Mouse (Mus musculus) midbrain, embryonic 12.5 days (tissue): Measurements from ENCODE around the gene Rpl10a. TPM values are rescaled to one million over a fixed set of nuclear protein-coding genes. Genes with fewer than 3 reads are reported as not detected.
"Not testable (repeated sequence)": the region's sequence is repeated elsewhere in the genome, so short reads cannot be mapped to it uniquely, and the experiment has no call there.

Experiments
- ATAC-seq: fragments of 200-750 bp; cut with Nextera tagmentation; 2 replicates; pipeline ENCODE4 v1.8.0; 2017; ENCODE audit warnings: low read depth, moderate TSS enrichment, moderate library complexity; ENCODE audit not compliant: low FRiP score
- H3K27ac ChIP-seq: fragments of 300-500 bp; sonication (generic); replicated peaks from 2 replicates; pipeline ENCODE4 v1.5.1; 2016; ENCODE audit warnings: mild to moderate bottlenecking
- H3K27me3 ChIP-seq: fragments of 300-500 bp; sonication (generic); 2 replicates; pipeline ENCODE4 v1.6.1; 2016; ENCODE audit warnings: mild to moderate bottlenecking
- H3K36me3 ChIP-seq: fragments of 300-500 bp; sonication (generic); 2 replicates; pipeline ENCODE4 v1.6.1; 2016
- H3K4me1 ChIP-seq: fragments of 300-500 bp; sonication (generic); 2 replicates; pipeline ENCODE4 v1.6.1; 2016
- H3K4me2 ChIP-seq: fragments of 300-500 bp; sonication (generic); replicated peaks from 2 replicates; pipeline ENCODE4 v1.6.1; 2016; ENCODE audit warnings: mild to moderate bottlenecking, moderate library complexity
- H3K4me3 ChIP-seq: fragments of 300-500 bp; sonication (generic); 2 replicates; pipeline ENCODE4 v1.5.1; 2016; ENCODE audit warnings: mild to moderate bottlenecking
- H3K9ac ChIP-seq: fragments of 300-500 bp; sonication (generic); replicated peaks from 2 replicates; pipeline ENCODE4 v1.6.1; 2016; ENCODE audit warnings: mild to moderate bottlenecking, moderate library complexity
- H3K9me3 ChIP-seq: fragments of 300-500 bp; sonication (generic); 2 replicates; pipeline ENCODE4 v1.6.1; 2016; ENCODE audit warnings: mild to moderate bottlenecking
- WGBS: fragments of 180-500 bp; shearing (Covaris S2); methylation state at CpG from one replicate; pipeline ENCODE4 v1.1.7; 2016; 5-methylcytosine and 5-hydroxymethylcytosine counted together
- polyA plus RNA-seq: library from polyadenylated mRNA; unstranded; fragments of >200 nt; fragmentation: Nextera tagmentation; extraction: Ambion mirVana; gene quantifications from 2 replicates; pipeline ENCODE4 v1.2.1, GENCODE M21; 2016

Rpl10a gene
- polyA plus RNA-seq, 1 experiment from 2014 or later, result 329 TPM

DNA sequence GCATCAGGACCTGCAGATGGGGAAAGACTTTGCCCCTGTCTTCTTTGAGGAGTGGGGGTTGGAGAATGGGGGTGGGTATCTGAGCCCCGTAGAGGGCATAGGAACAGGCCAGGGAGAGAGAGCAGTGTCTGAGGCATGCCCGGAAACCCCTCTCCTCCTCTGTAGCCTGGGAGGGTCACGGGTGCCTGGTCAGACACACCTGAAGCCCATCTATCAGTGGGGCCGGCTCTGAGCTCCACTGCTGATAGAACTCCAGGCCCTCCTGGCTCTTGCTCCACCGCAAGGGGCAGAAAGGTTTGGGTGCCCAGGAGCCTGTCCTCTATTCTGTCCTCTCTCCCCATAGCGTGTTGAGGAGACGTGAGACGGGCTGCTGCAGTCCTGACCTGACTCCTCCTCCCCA is 2.5 kb upstream of the Rpl10a start:
- 91% methylated on average over 8 of the region's 8 CpGs for WGBS
- no peak for ATAC-seq

DNA sequence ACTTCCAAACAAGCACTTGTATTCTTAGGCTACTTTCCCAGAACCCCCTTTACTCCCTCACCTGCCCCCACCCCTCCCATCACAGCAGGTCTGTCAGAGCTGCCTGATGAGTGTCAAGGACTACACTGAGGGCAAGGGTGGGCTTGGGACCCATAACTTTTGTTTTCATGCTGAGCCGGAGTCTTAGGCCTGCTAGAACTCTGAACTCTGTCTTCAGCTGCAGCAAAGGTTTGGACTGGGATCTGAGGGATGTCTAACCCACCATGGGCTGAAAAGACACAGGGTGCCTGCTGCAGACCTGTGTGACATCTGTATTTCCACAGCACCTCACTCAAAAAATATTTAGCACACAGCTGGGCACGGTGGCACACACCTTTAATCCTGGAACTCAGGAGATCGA is 1.3 kb upstream of the Rpl10a start:
- Histone ChIP-seq H3K4me2 (no peak overlapping the region), H3K9ac (peak overlapping the region; percentile 51; the same call in 1 of the 2 replicates), H3K36me3 (peaks cover 33% of the 10 kb centered on the region), H3K27me3 (no peaks in the 10 kb centered on the region), H3K4me3 (no peak overlapping the region), H3K27ac (no peak overlapping the region), H3K9me3 (no peaks in the 10 kb centered on the region), H3K4me1 (peaks cover 22% of the 10 kb centered on the region)
- WGBS, result 85% methylated on average over 3 of the region's 3 CpGs
- ATAC-seq, result no peak

More for the DNA sequence above, 2.5 kb upstream of the Rpl10a start:
- Histone ChIP-seq H3K36me3 (peaks cover 29% of the 10 kb centered on the region), H3K27ac (no peak overlapping the region), H3K4me3 (no peak overlapping the region), H3K4me2 (no peak overlapping the region), H3K9me3 (no peaks in the 10 kb centered on the region), H3K27me3 (no peaks in the 10 kb centered on the region), H3K9ac (no peak overlapping the region), H3K4me1 (peaks cover 20% of the 10 kb centered on the region)

DNA sequence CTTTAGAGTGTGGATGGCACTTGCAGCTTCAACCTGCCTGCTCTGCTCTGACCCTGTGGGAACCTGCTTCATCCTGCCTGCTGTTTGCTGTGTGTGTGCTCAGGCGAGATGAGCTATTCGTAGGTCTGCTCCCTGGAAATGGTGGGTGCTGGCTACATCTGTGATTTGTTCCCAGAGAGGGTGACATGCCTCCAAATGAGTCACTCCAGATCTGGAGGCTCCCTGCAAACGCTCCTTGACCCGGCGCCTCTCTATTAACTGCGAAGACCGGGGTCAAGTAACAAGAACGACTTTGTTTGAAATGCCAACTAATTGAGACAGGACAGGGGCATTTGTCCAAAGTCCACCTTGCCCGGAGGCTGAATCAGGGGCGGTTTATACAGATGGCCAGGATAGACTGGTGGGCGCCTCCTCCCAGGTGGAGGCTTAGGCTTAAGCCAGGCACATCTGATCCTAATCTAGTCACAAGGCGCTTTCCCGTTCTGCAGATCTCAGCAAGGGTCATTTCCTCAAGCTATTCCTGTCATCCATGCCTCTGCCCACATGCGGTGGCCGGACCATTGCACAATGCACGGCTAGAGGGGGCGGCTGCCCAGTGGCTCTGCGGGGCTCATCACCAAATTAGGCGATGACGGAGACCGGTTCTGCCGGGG is 472 bp upstream of the Rpl10a start:
- ATAC-seq, result peak; percentile 71
- Histone ChIP-seq H3K4me1 (peaks cover 24% of the 10 kb centered on the region), H3K36me3 (peaks cover 27% of the 10 kb centered on the region), H3K4me3 (peak overlapping the region; percentile 62), H3K27ac (peak overlapping the region; percentile 92), H3K4me2 (peak overlapping the region; percentile 72), H3K9ac (peak overlapping the region; percentile 51), H3K9me3 (no peaks in the 10 kb centered on the region), H3K27me3 (no peaks in the 10 kb centered on the region)
- 10% methylated on average over 22 of the region's 22 CpGs for WGBS

- H3K27me3 ChIP-seq, result no peaks in the 10 kb centered on the region
- H3K9me3 ChIP-seq, result no peaks in the 10 kb centered on the region
- H3K36me3 ChIP-seq, result peaks cover 32% of the 10 kb centered on the region
- H3K9ac ChIP-seq, result peak overlapping the region; percentile 99
- peaks cover 30% of the 10 kb centered on the region for H3K4me1 ChIP-seq
- no peak; the same call in 1 of the 2 replicates for ATAC-seq
- peak overlapping the region; percentile 62 for H3K4me3 ChIP-seq
- peak overlapping the region; percentile 72 for H3K4me2 ChIP-seq
- peak overlapping the region; percentile 92 for H3K27ac ChIP-seq
- under 1% methylated on average over 20 of the region's 25 CpGs for WGBS
Measured at GRCm38 (mm10) chr17:28328946-28329345, 675 bp downstream of the Rpl10a start.

- peak overlapping the region; percentile 72 for H3K4me2 ChIP-seq
- no peak for ATAC-seq
- H3K27me3 ChIP-seq, result no peaks in the 10 kb centered on the region
- no peaks in the 10 kb centered on the region for H3K9me3 ChIP-seq
- H3K36me3 ChIP-seq, result peaks cover 24% of the 10 kb centered on the region
- peak overlapping the region; percentile 62 for H3K4me3 ChIP-seq
- peak overlapping the region; percentile 99 for H3K9ac ChIP-seq
- H3K27ac ChIP-seq, result peak overlapping the region; percentile 92; the same call in 1 of the 2 replicates
- H3K4me1 ChIP-seq, result peaks cover 34% of the 10 kb centered on the region
- WGBS, result 11% methylated on average over 4 of the region's 4 CpGs
Measured at GRCm38 (mm10) chr17:28329503-28330231, 1.4 kb downstream of the Rpl10a start.

DNA sequence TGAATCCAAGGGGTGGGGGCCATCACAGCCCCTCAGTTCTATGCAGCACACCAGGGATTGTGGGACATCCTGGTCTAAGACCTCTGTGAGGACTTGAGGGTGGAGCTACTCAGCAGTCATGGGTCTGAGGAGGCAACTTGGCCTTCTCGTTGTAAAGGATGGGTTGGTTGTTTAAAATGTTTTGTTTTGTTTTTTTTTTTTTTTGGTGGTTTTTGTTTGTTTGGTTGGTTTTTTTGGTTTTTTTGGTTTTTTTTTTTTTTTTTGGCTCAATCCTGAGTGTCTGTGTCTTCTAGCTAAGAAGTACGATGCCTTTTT is 1.9 kb downstream of the Rpl10a start:
- no peaks in the 10 kb centered on the region for H3K9me3 ChIP-seq
- ATAC-seq, result no peak
- H3K27me3 ChIP-seq, result no peaks in the 10 kb centered on the region
- H3K4me2 ChIP-seq, result peak overlapping the region; percentile 72
- H3K4me3 ChIP-seq, result peak overlapping the region; percentile 62
- peaks cover 22% of the 10 kb centered on the region for H3K36me3 ChIP-seq
- WGBS, result 66% methylated on average over 2 of the region's 2 CpGs
- H3K27ac ChIP-seq, result no peak overlapping the region
- peak overlapping the region; percentile 99 for H3K9ac ChIP-seq
- H3K4me1 ChIP-seq, result peaks cover 34% of the 10 kb centered on the region

DNA sequence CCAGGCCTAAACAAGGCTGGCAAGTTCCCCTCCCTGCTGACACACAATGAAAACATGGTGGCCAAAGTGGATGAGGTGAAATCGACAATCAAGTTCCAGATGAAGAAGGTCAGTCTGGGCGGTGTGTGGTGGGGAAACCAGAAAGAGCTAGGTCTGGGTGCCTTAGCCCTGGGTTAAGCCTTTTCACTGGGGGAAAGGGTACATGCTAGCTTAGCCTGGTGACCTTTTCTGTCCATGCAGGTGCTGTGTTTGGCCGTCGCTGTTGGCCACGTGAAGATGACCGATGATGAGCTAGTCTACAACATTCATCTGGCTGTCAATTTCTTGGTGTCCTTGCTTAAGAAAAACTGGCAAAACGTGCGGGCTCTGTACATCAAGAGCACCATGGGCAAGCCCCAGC is 2.3 kb downstream of the Rpl10a start:
- not testable (repeated sequence) for H3K9me3 ChIP-seq, H3K9ac ChIP-seq, H3K27me3 ChIP-seq, H3K4me2 ChIP-seq, H3K27ac ChIP-seq, H3K4me3 ChIP-seq, ATAC-seq
- WGBS, result 65% methylated on average over 8 of the region's 8 CpGs
- Histone ChIP-seq H3K4me1 (peaks cover 34% of the 10 kb centered on the region), H3K36me3 (peaks cover 23% of the 10 kb centered on the region)

- H3K27ac ChIP-seq, result peak overlapping the region; percentile 39; the same call in 1 of the 2 replicates
- no peak for ATAC-seq
- no peak overlapping the region for H3K4me3 ChIP-seq
- no peaks in the 10 kb centered on the region for H3K27me3 ChIP-seq
- WGBS, result 41% methylated on average over 6 of the region's 7 CpGs
- H3K36me3 ChIP-seq, result peaks cover 25% of the 10 kb centered on the region
- no peak overlapping the region for H3K4me2 ChIP-seq
- H3K9ac ChIP-seq, result no peak overlapping the region
- H3K9me3 ChIP-seq, result no peaks in the 10 kb centered on the region
- H3K4me1 ChIP-seq, result peaks cover 34% of the 10 kb centered on the region
Measured at GRCm38 (mm10) chr17:28331241-28332112, 3.2 kb downstream of the Rpl10a start.

- no peak for ATAC-seq
- no peaks in the 10 kb centered on the region for H3K27me3 ChIP-seq
- H3K4me3 ChIP-seq, result no peak overlapping the region
- H3K27ac ChIP-seq, result peak overlapping the region; percentile 39; the same call in 1 of the 2 replicates
- H3K4me2 ChIP-seq, result no peak overlapping the region
- H3K9me3 ChIP-seq, result no peaks in the 10 kb centered on the region
- H3K9ac ChIP-seq, result no peak overlapping the region
- peaks cover 34% of the 10 kb centered on the region for H3K4me1 ChIP-seq
- H3K36me3 ChIP-seq, result peaks cover 25% of the 10 kb centered on the region
- WGBS, result 47% methylated on average over 13 of the region's 13 CpGs
Measured at GRCm38 (mm10) chr17:28332113-28332914, 4.0 kb downstream of the Rpl10a start.

GRCm38 (mm10) chr17:28332915-28333546 is 4.8 kb downstream of the Rpl10a start:
- Histone ChIP-seq H3K27me3 (no peaks in the 10 kb centered on the region), H3K4me2 (no peak overlapping the region), H3K9me3 (no peaks in the 10 kb centered on the region), H3K36me3 (peaks cover 25% of the 10 kb centered on the region), H3K4me3 (no peak overlapping the region), H3K27ac (no peak overlapping the region), H3K4me1 (peaks cover 27% of the 10 kb centered on the region), H3K9ac (no peak overlapping the region)
- 59% methylated on average over 30 of the region's 31 CpGs for WGBS
- no peak for ATAC-seq

DNA sequence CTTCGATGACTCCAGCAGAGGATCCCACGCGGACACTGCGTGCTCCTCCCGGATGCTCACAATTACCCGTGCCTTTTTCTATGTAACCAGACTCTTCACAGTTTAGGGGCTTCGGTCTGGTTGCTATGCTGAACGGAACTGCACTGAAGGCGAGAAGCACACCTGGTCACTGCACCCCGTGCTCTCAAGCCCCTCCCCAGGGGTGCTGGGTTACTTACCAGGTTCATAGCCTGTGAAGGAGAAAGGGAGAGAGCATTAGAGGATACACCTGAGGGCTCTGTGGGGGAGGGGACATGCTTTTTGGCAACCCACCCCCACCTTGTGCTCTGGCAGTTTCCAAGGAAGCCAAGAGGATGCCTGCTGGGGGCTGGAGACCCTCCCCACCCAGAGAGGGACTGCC is 7.0 kb downstream of the Rpl10a start:
- Histone ChIP-seq H3K9ac (0 out of 2 replicates have a peak overlapping the region, but pooled peaks have one; percentile 4), H3K4me3 (no peak overlapping the region), H3K9me3 (no peaks in the 10 kb centered on the region), H3K27ac (no peak overlapping the region), H3K36me3 (peaks cover 30% of the 10 kb centered on the region), H3K4me1 (peaks cover 15% of the 10 kb centered on the region), H3K27me3 (no peaks in the 10 kb centered on the region), H3K4me2 (no peak overlapping the region)
- no peak for ATAC-seq
- WGBS, result 77% methylated on average over 10 of the region's 10 CpGs
